Mouse (Mus musculus) heart, postnatal 0 days (tissue): ENCODE measurements around the gene Asb1. TPM values are rescaled to one million over a fixed set of nuclear protein-coding genes. Genes with fewer than 3 reads are reported as not detected.

Experiments used
- ATAC-seq: fragments of 200-750 bp; cut with Nextera tagmentation; 2 replicates; pipeline ENCODE4 v1.8.0; 2017; ENCODE audit warnings: low read depth, moderate number of reproducible peaks, moderate library complexity; ENCODE audit not compliant: insufficient read depth
- DNase-seq: peaks from one replicate; pipeline ENCODE4 v3.0.0-alpha.2; 2016; ENCODE audit warnings: low spot score
- H3K27ac ChIP-seq: fragments of 300-500 bp; sonication (generic); 2 replicates; pipeline ENCODE4 v1.5.1; 2014; ENCODE audit warnings: low read depth, mild to moderate bottlenecking
- H3K27me3 ChIP-seq: fragments of 300-500 bp; sonication (generic); 2 replicates; pipeline ENCODE4 v1.6.1; 2014; ENCODE audit warnings: low read length, mixed read lengths; ENCODE audit not compliant: control insufficient read depth, insufficient read depth
- H3K36me3 ChIP-seq: fragments of 300-500 bp; sonication (generic); replicated peaks from 2 replicates; pipeline ENCODE4 v1.6.1; 2014; ENCODE audit warnings: low read length, mixed read lengths; ENCODE audit not compliant: control insufficient read depth, insufficient read depth
- H3K4me1 ChIP-seq: fragments of 300-500 bp; sonication (generic); 2 replicates; pipeline ENCODE4 v1.6.1; 2014; ENCODE audit warnings: antibody characterized with exemption; ENCODE audit not compliant: control insufficient read depth, insufficient read depth
- H3K4me2 ChIP-seq: fragments of 300-500 bp; sonication (generic); 2 replicates; pipeline ENCODE4 v1.6.1; 2014; ENCODE audit warnings: low read depth, mild to moderate bottlenecking, low read length, moderate library complexity
- H3K4me3 ChIP-seq: fragments of 300-500 bp; sonication (generic); 2 replicates; pipeline ENCODE4 v1.5.1; 2014; ENCODE audit warnings: low read depth, low read length
- H3K9ac ChIP-seq: fragments of 300-500 bp; sonication (generic); replicated peaks from 2 replicates; pipeline ENCODE4 v1.6.1; 2014; ENCODE audit warnings: low read depth, low read length, mixed read lengths
- H3K9me3 ChIP-seq: fragments of 300-500 bp; sonication (generic); replicated peaks from 2 replicates; pipeline ENCODE4 v1.6.1; 2016; ENCODE audit warnings: low read length; ENCODE audit not compliant: control insufficient read depth
- CTCF ChIP-seq: IDR thresholded peaks from 2 replicates; pipeline ENCODE4 v1.5.1; 2016; ENCODE audit warnings: antibody characterized with exemption, control low read depth, low read depth
- EP300 ChIP-seq: IDR thresholded peaks from 2 replicates; pipeline ENCODE4 v1.6.1; 2016; ENCODE audit warnings: antibody characterized with exemption, low read depth
- WGBS: fragments of 180-500 bp; shearing (Covaris S2); extraction: QIAGEN DNeasy Blood & Tissue Kit; methylation state at CpG from one replicate; pipeline ENCODE4 v1.1.7; 2014; 5-methylcytosine and 5-hydroxymethylcytosine counted together
- polyA plus RNA-seq: library from polyadenylated mRNA; unstranded; fragments of >200 nt; fragmentation: Nextera tagmentation; extraction: Ambion mirVana; gene quantifications from 2 replicates; pipeline ENCODE4 v1.2.1, GENCODE M21; 2015
- total RNA-seq: library from RNA; depleted of rRNA; stranded (reverse); fragments of >200 nt; gene quantifications from 2 replicates; pipeline ENCODE4 v1.2.3, GENCODE M21; 2014; ENCODE audit warnings: low replicate concordance

Gene Asb1
- total and polyA plus RNA-seq, 2 experiments from 2014 or later, result 4.6 to 19.0 TPM

DNA sequence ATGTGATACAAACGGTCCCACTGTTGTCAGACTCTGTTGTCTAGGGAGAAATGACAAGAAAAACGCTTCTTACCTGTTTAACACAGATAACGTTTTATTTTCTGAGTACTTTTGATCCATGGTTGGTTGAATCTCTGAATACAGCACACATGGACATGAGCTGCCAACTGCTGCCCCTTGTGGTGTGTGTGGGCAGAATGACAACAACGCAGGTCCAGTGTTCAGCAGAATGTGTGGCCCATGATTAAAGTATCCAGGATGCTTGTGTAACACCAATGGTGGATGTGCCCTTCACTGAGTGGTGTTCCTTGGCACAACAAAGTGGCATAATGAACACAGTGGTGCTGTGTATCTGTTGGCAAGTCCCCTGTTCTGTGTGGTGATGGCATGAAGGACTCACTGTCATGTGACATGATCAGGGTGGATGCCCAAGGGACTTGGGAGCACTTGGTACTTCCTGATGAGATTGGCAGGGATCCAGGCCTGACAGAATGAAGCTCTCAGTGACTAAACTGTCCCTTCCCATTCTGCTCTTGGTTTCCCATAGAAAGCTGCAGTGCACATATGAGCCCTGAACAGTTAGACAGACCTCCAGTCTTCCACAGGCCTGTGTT, 22.7 kb downstream of the Asb1 start:
- 71% methylated on average over 4 of the region's 4 CpGs for WGBS
- no peak overlapping the region for H3K4me2 ChIP-seq
- no peaks in the 10 kb centered on the region for H3K9me3 ChIP-seq
- no peak for DNase-seq
- ATAC-seq, result no peak
- H3K4me1 ChIP-seq, result no peaks in the 10 kb centered on the region
- TF ChIP-seq CTCF (no peak), EP300 (no peak)
- no peak overlapping the region for H3K27ac ChIP-seq
- no peak overlapping the region for H3K4me3 ChIP-seq
- peaks cover 10% of the 10 kb centered on the region; the same call in 1 of the 2 replicates for H3K36me3 ChIP-seq
- no peak overlapping the region for H3K9ac ChIP-seq
- 0 out of 2 replicates have a peak, but pooled peaks cover 4% of the 10 kb centered on the region for H3K27me3 ChIP-seq

- Histone ChIP-seq H3K9ac (no peak overlapping the region), H3K36me3 (0 out of 2 replicates have a peak, but pooled peaks cover 5% of the 10 kb centered on the region), H3K4me3 (no peak overlapping the region), H3K4me2 (no peak overlapping the region), H3K4me1 (no peaks in the 10 kb centered on the region), H3K27ac (no peak overlapping the region), H3K9me3 (no peaks in the 10 kb centered on the region), H3K27me3 (0 out of 2 replicates have a peak, but pooled peaks cover 4% of the 10 kb centered on the region)
- ATAC-seq, result no peak
- no peak for DNase-seq
- TF ChIP-seq EP300, result no peak
- TF ChIP-seq CTCF, result peak; percentile 68
- WGBS, result 16% methylated on average over 3 of the region's 3 CpGs
Measured at GRCm38 (mm10) chr1:91564004-91564403, 23.7 kb downstream of the Asb1 start.

GRCm38 (mm10) chr1:91564598-91564997, 24.3 kb downstream of the Asb1 start:
- Histone ChIP-seq H3K27ac (no peak overlapping the region), H3K4me2 (no peak overlapping the region), H3K9ac (no peak overlapping the region), H3K9me3 (no peaks in the 10 kb centered on the region), H3K27me3 (0 out of 2 replicates have a peak, but pooled peaks cover 4% of the 10 kb centered on the region), H3K4me3 (no peak overlapping the region), H3K4me1 (no peaks in the 10 kb centered on the region), H3K36me3 (no peaks in the 10 kb centered on the region)
- DNase-seq (no peak), ATAC-seq (no peak)
- WGBS, result 55% methylated on average over 6 of the region's 6 CpGs
- TF ChIP-seq EP300 (no peak), CTCF (no peak)

DNA sequence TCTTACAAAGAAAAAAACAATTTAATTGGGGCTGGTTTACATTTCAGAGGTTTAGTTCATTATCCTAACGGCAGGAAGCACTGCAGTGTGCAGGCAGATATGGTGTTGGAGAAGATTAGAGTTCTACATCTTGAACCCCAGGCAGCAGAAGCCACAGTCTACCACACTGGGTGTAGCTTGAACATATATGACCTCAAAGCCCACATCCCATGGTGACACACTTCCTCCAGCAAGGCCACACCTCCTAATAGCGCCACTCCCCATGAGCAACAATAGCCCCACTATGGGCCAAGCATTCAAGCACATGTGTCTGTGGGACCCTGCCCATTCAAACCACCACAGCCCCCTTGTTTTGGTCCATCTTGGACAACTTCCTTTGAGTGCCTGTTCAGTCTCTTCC, 26.9 kb downstream of the Asb1 start:
- TF ChIP-seq EP300 (no peak), CTCF (no peak)
- ATAC-seq (no peak), DNase-seq (no peak)
- Histone ChIP-seq H3K4me1 (no peaks in the 10 kb centered on the region), H3K4me2 (no peak overlapping the region), H3K4me3 (no peak overlapping the region), H3K27ac (no peak overlapping the region), H3K36me3 (no peaks in the 10 kb centered on the region), H3K27me3 (peaks cover 7% of the 10 kb centered on the region; the same call in 1 of the 2 replicates), H3K9me3 (no peaks in the 10 kb centered on the region), H3K9ac (no peak overlapping the region)
- 72% methylated on average over 2 of the region's 2 CpGs for WGBS

DNA sequence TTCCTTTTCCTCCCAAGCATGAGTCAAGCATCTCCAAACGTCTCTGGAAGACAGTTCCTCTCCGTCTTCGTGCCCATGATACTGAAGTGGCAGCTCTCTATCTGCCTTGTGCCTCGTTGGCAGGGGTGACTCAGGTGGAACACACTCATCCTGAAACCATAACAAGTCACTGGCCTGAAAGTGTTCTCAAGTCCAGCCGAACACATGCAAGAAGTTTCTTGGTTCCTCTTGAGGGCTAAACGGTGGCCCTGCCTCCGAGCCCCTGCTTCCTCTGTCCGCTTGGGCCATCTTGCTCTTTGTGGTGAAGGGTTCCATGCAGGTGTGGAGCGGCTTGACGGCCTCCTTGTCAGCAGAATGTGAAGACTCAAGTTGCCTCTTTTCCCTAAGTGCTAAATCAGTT, 32.1 kb downstream of the Asb1 start:
- TF ChIP-seq CTCF (no peak), EP300 (no peak)
- Histone ChIP-seq H3K27ac (no peak overlapping the region), H3K27me3 (peaks cover 3% of the 10 kb centered on the region), H3K9me3 (no peaks in the 10 kb centered on the region), H3K4me2 (no peak overlapping the region), H3K4me1 (no peaks in the 10 kb centered on the region), H3K9ac (no peak overlapping the region), H3K4me3 (no peak overlapping the region), H3K36me3 (no peaks in the 10 kb centered on the region)
- ATAC-seq (no peak), DNase-seq (no peak)
- 66% methylated on average over 10 of the region's 10 CpGs for WGBS

- no peaks in the 10 kb centered on the region for H3K36me3 ChIP-seq
- TF ChIP-seq CTCF, result peak; percentile 77
- no peak for TF ChIP-seq EP300
- DNase-seq (no peak), ATAC-seq (no peak)
- no peak overlapping the region for H3K27ac ChIP-seq
- H3K4me1 ChIP-seq, result peaks cover 6% of the 10 kb centered on the region; the same call in 1 of the 2 replicates
- H3K4me3 ChIP-seq, result no peak overlapping the region
- H3K9me3 ChIP-seq, result no peaks in the 10 kb centered on the region
- no peak overlapping the region for H3K9ac ChIP-seq
- H3K27me3 ChIP-seq, result peaks cover 3% of the 10 kb centered on the region
- no peak overlapping the region for H3K4me2 ChIP-seq
- WGBS, result 57% methylated on average over 3 of the region's 3 CpGs
Measured at GRCm38 (mm10) chr1:91574208-91574607, 33.9 kb downstream of the Asb1 start.
